Mouse (Mus musculus) A20 (cell line): ENCODE measurements around the gene Arg1.

ENCODE experiments used
- DNase-seq: peaks from one replicate; pipeline ENCODE4 v3.0.0-alpha.2; 2011; ENCODE audit warnings: low read depth, low spot score

Arg1 gene

DNA sequence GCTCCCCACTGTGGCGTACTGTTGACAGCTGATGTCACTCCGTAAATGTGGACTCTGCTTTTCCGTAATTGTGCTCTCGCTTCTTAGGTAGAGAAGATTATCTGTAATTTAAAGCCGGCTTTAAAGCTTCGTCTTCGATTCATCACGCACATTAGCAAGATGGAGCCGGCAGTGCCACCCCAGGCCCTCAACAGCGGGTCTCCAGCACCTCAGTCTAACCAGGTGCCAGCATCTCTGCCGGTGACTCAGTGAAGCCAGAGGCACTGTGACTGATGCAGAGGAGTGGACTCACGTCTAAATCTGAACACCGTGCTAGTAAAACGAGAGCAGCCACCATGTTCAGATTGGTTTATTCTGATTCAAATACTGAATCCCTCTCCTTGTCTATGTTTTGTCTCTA lies 14.7 kb downstream of the Arg1 start:
- DNase-seq = no peak

DNA sequence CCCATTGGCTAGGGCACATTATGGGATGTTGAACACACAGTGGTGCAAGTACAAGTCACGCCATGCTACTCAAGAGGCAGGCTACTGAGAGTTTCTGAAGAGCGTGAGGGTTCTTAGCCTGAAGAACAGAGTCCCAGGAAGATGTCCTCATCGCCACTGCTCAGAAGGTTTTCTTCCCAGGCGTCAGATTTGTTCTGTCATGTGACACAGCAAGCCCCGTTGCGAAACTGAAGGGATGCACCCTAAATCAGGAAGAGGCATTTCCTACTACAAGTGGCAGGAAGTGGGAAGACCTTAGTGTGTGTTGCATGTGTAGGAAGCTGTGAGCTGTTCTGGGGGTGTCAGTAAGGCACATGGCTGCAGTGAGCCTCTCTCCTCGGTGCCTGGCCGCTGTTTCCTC lies 16.1 kb downstream of the Arg1 start:
- no peak for DNase-seq

GRCm38 (mm10) chr10:24905627-24906026 lies 21.7 kb downstream of the Arg1 start:
- no peak for DNase-seq

DNA sequence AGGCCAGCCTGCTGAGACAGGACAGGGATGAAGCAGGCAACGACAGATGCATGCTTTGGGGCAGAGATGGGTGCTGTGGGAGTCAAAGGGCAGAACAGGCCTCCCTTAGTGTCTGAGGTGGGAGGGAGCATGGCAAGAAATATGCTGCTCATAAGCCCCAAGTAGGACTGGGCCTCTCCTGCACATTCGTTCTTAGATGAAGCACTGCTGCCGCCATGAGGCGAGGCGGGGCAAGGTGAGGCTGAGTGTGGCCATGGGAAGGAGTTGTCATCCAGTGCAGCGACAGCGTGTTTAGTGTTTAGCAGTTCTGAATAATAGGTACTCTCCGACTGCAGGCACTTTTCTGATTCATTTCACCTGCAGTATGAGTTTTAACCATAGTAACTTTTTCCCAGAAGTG lies 31.4 kb downstream of the Arg1 start:
- peak; percentile 57 for DNase-seq

- no peak for DNase-seq
Measured at GRCm38 (mm10) chr10:24888343-24888742, 38.9 kb downstream of the Arg1 start.

DNA sequence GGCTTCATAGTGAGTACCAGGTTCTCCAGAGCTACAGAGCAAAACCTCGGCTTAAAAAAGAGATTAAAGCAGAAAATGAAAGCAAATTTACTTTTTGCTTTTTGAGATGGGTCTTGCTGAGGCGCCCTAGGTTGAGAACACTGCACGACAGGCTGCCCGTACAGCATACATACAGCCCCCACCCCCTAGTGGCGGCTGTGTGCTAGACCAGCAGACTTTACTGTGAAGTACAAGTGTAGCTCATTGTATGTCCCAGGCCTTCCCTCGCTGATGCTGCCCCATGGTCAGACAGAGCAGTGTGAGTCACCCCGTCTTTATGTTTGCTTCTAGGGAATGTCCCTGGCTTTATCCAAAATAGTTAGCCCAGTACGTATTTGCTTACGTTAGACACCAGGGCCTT lies 41.3 kb downstream of the Arg1 start:
- DNase-seq = peak; percentile 84

DNA sequence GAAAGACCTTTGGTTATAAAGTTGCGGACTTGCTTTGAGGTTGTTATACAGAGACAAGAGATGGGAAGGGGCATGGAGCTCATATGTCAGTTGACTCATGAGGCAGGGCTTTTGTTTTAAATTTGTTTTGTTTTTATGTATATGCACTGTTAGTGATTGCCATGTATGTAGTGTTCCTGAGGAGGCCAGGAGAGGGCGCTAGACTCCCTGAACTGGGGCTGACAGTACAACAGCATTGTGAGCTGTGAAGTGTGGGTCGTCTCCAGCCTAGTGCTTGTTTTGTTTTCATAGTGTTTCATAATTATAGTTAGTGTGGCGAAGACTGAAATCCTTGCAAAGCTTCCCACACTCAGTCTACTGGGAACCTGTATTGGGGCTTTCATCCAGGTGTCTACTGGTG lies 53.7 kb downstream of the Arg1 start:
- peak; percentile 31 for DNase-seq

- DNase-seq = peak; percentile 97
Measured at GRCm38 (mm10) chr10:24869760-24870290, 57.5 kb downstream of the Arg1 start, which contains the start of gene Med23. Med23 (plus strand) TSS chr10:24869986.
